Mouse (Mus musculus) bone marrow, adult 2 months (tissue): ENCODE data around the gene Nop58. TPM values are rescaled to one million over a fixed set of nuclear protein-coding genes. Genes with fewer than 3 reads are reported as not detected.
A peak's percentile ranks its signal among the peaks of the same experiment; 100 is the strongest.
"Not testable (repeated sequence)": the region's sequence is repeated elsewhere in the genome, so short reads cannot be mapped to it uniquely, and the experiment has no call there.

ENCODE experiments used
- H3K27ac ChIP-seq: fragments of 200-500 bp; 2 replicates; pipeline ENCODE4 v1.5.1; 2012; ENCODE audit warnings: low read depth, mild to moderate bottlenecking, control low read depth, inconsistent platforms, low read length; ENCODE audit not compliant: control insufficient read depth, poor library complexity, insufficient read depth
- H3K4me1 ChIP-seq: fragments of 200-500 bp; 2 replicates; pipeline ENCODE4 v1.6.1; 2011; ENCODE audit warnings: low read length; ENCODE audit not compliant: control insufficient read depth, insufficient read depth
- H3K4me3 ChIP-seq: fragments of 200-500 bp; replicated peaks from 2 replicates; pipeline ENCODE3; 2011; ENCODE audit warnings: mild to moderate bottlenecking, low read depth, low read length, control low read depth; ENCODE audit not compliant: control insufficient read depth
- CTCF ChIP-seq: fragments of 200-500 bp; IDR thresholded peaks from 2 replicates; pipeline ENCODE4 v1.5.1; 2011; ENCODE audit warnings: low read length, control low read depth; ENCODE audit not compliant: control insufficient read depth, insufficient read depth
- POLR2A ChIP-seq: fragments of 200-500 bp; IDR thresholded peaks from 2 replicates; pipeline ENCODE4 v1.6.1; 2011; ENCODE audit warnings: low read depth, mild to moderate bottlenecking, control low read depth, low read length, borderline replicate concordance; ENCODE audit not compliant: control insufficient read depth
- WGBS: fragments of 180-500 bp; shearing (Covaris S2); methylation state at CpG from one replicate; pipeline ENCODE4 v1.1.7; 2018; 5-methylcytosine and 5-hydroxymethylcytosine counted together
- polyA plus RNA-seq: library from polyadenylated mRNA; stranded (reverse); fragments of >200 nt; gene quantifications from 2 replicates; pipeline ENCODE4 v1.2.4, GENCODE M21; 2011; ENCODE audit warnings: low replicate concordance; ENCODE audit not compliant: missing spikeins, insufficient read depth, insufficient read length

Nop58 gene
- polyA plus RNA-seq, 1 experiment: 150 TPM

- Histone ChIP-seq H3K27ac (no peak overlapping the region), H3K4me1 (no peaks in the 10 kb centered on the region), H3K4me3 (no peak overlapping the region)
- no peak for TF ChIP-seq CTCF
- no peak for TF ChIP-seq POLR2A
- 67% methylated on average over 6 of the region's 6 CpGs for WGBS
Measured at GRCm38 (mm10) chr1:59734076-59734475, 49.3 kb downstream of the Nop58 start.

GRCm38 (mm10) chr1:59738768-59739414, 54.1 kb downstream of the Nop58 start:
- whole genome bisulfite sequencing: 64% methylated on average over 6 of the region's 6 CpGs
- TF ChIP-seq POLR2A: no peak

GRCm38 (mm10) chr1:59739577-59740354, 55.0 kb downstream of the Nop58 start:
- WGBS: 70% methylated on average over 17 of the region's 17 CpGs
- no peak overlapping the region for H3K27ac ChIP-seq
- no peak overlapping the region for H3K4me3 ChIP-seq
- TF ChIP-seq CTCF (no peak), POLR2A (no peak)
- H3K4me1 ChIP-seq: no peaks in the 10 kb centered on the region

More at GRCm38 (mm10) chr1:59738768-59739414, 54.1 kb downstream of the Nop58 start:
- Histone ChIP-seq H3K27ac (no peak overlapping the region), H3K4me3 (no peak overlapping the region), H3K4me1 (no peaks in the 10 kb centered on the region)

- Histone ChIP-seq H3K4me1 (no peaks in the 10 kb centered on the region), H3K27ac (no peak overlapping the region), H3K4me3 (no peak overlapping the region)
- 56% methylated on average over 2 of the region's 2 CpGs for WGBS
- no peak for TF ChIP-seq POLR2A
- no peak for TF ChIP-seq CTCF
Measured at GRCm38 (mm10) chr1:59749047-59749446, 64.3 kb downstream of the Nop58 start.

GRCm38 (mm10) chr1:59749724-59750123, 65.0 kb downstream of the Nop58 start:
- WGBS: 79% methylated on average over 5 of the region's 5 CpGs
- not testable (repeated sequence) for H3K27ac ChIP-seq, H3K4me1 ChIP-seq, H3K4me3 ChIP-seq

GRCm38 (mm10) chr1:59755298-59755697, 70.5 kb downstream of the Nop58 start:
- TF ChIP-seq CTCF: no peak
- H3K4me3 ChIP-seq: no peak overlapping the region
- no peaks in the 10 kb centered on the region for H3K4me1 ChIP-seq
- WGBS: 27% methylated on average over 1 of the region's 1 CpGs
- H3K27ac ChIP-seq: no peak overlapping the region

GRCm38 (mm10) chr1:59758325-59758724, 73.6 kb downstream of the Nop58 start:
- no peaks in the 10 kb centered on the region for H3K4me1 ChIP-seq
- H3K27ac ChIP-seq: no peak overlapping the region
- TF ChIP-seq POLR2A (no peak), CTCF (no peak)
- H3K4me3 ChIP-seq: no peak overlapping the region
- WGBS: 80% methylated on average over 1 of the region's 1 CpGs

GRCm38 (mm10) chr1:59762208-59762607, 77.4 kb downstream of the Nop58 start:
- 13% methylated on average over 10 of the region's 10 CpGs for WGBS
- Histone ChIP-seq H3K4me3 (no peak overlapping the region), H3K27ac (no peak overlapping the region), H3K4me1 (no peaks in the 10 kb centered on the region)
- no peak for TF ChIP-seq POLR2A
- no peak for TF ChIP-seq CTCF

- H3K4me1 ChIP-seq: no peaks in the 10 kb centered on the region
- peak overlapping the region; percentile 93 for H3K4me3 ChIP-seq
- peak overlapping the region; percentile 37; the same call in 1 of the 2 replicates for H3K27ac ChIP-seq
- no peak for TF ChIP-seq POLR2A
- TF ChIP-seq CTCF: no peak
- 1% methylated on average over 44 of the region's 44 CpGs for WGBS
Measured at GRCm38 (mm10) chr1:59762651-59763163, 77.9 kb downstream of the Nop58 start.
